Mouse (Mus musculus) intestine, embryonic 14.5 days (tissue): ENCODE measurements at regions not wholly inside any gene's neighbourhood (a gene's known extent, or its start where the extent isn't known, plus 50 kb on each side); places are given as distances from the start of the nearest gene placed in this dataset.

Experiments used
- ATAC-seq: fragments of 200-750 bp; cut with Nextera tagmentation; replicated peaks from 2 replicates; pipeline ENCODE4 v1.8.0; 2017; ENCODE audit warnings: low read depth, moderate number of reproducible peaks, moderate TSS enrichment, moderate library complexity; ENCODE audit not compliant: low FRiP score, low TSS enrichment
- DNase-seq: peaks from one replicate; pipeline ENCODE4 v3.0.0-alpha.2; 2018; ENCODE audit warnings: low spot score
- H3K27ac ChIP-seq: fragments of 300-500 bp; sonication (generic); 2 replicates; pipeline ENCODE4 v1.5.1; 2014; ENCODE audit warnings: low read depth, mild to moderate bottlenecking, control low read depth
- H3K27me3 ChIP-seq: fragments of 300-500 bp; sonication (generic); replicated peaks from 2 replicates; pipeline ENCODE4 v1.6.1; 2014; ENCODE audit warnings: low read length, control low read depth; ENCODE audit not compliant: control insufficient read depth, insufficient read depth
- H3K36me3 ChIP-seq: fragments of 300-500 bp; sonication (generic); 2 replicates; pipeline ENCODE4 v1.6.1; 2014; ENCODE audit warnings: low read length, control low read depth; ENCODE audit not compliant: control insufficient read depth, insufficient read depth
- H3K4me1 ChIP-seq: fragments of 300-500 bp; sonication (generic); replicated peaks from 2 replicates; pipeline ENCODE4 v1.6.1; 2014; ENCODE audit warnings: low read length, control low read depth, mixed read lengths; ENCODE audit not compliant: control insufficient read depth, insufficient read depth
- H3K4me2 ChIP-seq: fragments of 300-500 bp; sonication (generic); 2 replicates; pipeline ENCODE4 v1.6.1; 2014; ENCODE audit warnings: low read length
- H3K4me3 ChIP-seq: fragments of 300-500 bp; sonication (generic); 2 replicates; pipeline ENCODE4 v1.5.1; 2014; ENCODE audit warnings: low read depth, low read length, control low read depth, mixed read lengths
- H3K9ac ChIP-seq: fragments of 300-500 bp; sonication (generic); 2 replicates; pipeline ENCODE4 v1.6.1; 2014; ENCODE audit warnings: mild to moderate bottlenecking, low read length
- H3K9me3 ChIP-seq: fragments of 300-500 bp; sonication (generic); 2 replicates; pipeline ENCODE4 v1.6.1; 2016; ENCODE audit warnings: low read length, control low read depth; ENCODE audit not compliant: control insufficient read depth
- WGBS: fragments of 180-500 bp; shearing (Covaris S2); extraction: QIAGEN DNeasy Blood & Tissue Kit; methylation state at CpG from one replicate; pipeline ENCODE4 v1.1.7; 2014; 5-methylcytosine and 5-hydroxymethylcytosine counted together

GRCm38 (mm10) chr3:148614971-148615671 is 375.2 kb downstream of the Adgrl2 start:
- Histone ChIP-seq H3K36me3 (no peaks in the 10 kb centered on the region), H3K4me3 (no peak overlapping the region), H3K4me1 (no peaks in the 10 kb centered on the region), H3K4me2 (no peak overlapping the region), H3K27me3 (no peaks in the 10 kb centered on the region), H3K9me3 (no peaks in the 10 kb centered on the region), H3K9ac (no peak overlapping the region), H3K27ac (no peak overlapping the region)
- WGBS = 67% methylated on average over 9 of the region's 9 CpGs
- DNase-seq (no peak), ATAC-seq (no peak)

- H3K4me1 ChIP-seq = no peaks in the 10 kb centered on the region
- no peaks in the 10 kb centered on the region for H3K36me3 ChIP-seq
- H3K9me3 ChIP-seq = no peaks in the 10 kb centered on the region
- no peak overlapping the region for H3K9ac ChIP-seq
- DNase-seq (no peak), ATAC-seq (no peak)
- H3K27me3 ChIP-seq = no peaks in the 10 kb centered on the region
- no peak overlapping the region for H3K4me2 ChIP-seq
- no peak overlapping the region for H3K27ac ChIP-seq
- H3K4me3 ChIP-seq = no peak overlapping the region
- 66% methylated on average over 3 of the region's 3 CpGs for WGBS
Measured at GRCm38 (mm10) chr3:148613443-148613842, 376.9 kb downstream of the Adgrl2 start.

DNA sequence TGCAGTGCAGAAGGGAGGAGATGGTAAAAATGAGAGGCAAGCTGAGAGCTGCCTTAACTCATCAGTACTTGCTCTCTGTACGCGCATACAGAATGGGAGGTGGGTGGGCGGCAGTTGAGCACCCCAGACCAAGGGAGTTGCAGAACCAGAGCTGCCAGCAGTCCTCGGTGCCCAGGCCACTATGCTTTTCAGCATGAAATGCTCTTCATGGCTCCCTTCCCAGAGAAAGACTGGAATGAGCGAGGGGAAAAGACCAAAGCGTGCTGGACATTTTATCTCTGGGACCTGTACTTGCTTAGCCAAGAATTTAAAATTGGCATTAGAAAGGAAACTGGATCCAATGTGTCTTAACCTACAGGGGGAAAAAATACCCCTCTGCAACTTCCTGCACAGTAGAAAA is 387.1 kb downstream of the Adgrl2 start:
- H3K4me3 ChIP-seq = no peak overlapping the region
- ATAC-seq = no peak

DNA sequence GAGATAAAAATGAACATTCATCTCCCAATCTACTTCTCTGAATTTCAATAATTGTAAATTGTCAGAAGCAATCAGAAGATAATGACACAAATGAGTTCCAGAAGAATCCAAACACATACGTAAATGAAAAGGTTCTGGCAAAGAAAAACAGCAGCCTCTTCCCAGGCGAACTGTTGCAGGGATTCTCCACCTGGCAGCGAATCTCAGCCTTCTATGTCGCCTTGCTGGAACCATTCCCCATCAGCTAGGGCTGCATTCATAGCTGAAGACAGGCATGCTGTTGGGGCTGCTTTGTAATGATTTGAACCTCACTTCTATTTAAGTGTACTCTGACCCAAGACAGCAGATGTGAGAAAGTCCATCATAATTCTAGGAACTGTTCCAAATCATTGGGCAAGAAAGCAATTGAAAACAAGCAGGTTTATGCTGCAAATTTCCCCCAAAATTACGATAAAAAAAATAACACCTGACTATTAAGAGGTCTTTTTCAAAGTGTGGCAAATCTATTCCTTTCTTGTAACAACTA is 387.6 kb downstream of the Adgrl2 start:
- H3K4me2 ChIP-seq = no peak overlapping the region

More for the DNA sequence above, 387.1 kb downstream of the Adgrl2 start:
- Histone ChIP-seq H3K36me3 (no peaks in the 10 kb centered on the region), H3K4me1 (no peaks in the 10 kb centered on the region), H3K9ac (no peak overlapping the region), H3K4me2 (no peak overlapping the region), H3K27ac (no peak overlapping the region), H3K9me3 (no peaks in the 10 kb centered on the region), H3K27me3 (no peaks in the 10 kb centered on the region)
- DNase-seq = no peak
- WGBS = 85% methylated on average over 6 of the region's 6 CpGs

DNA sequence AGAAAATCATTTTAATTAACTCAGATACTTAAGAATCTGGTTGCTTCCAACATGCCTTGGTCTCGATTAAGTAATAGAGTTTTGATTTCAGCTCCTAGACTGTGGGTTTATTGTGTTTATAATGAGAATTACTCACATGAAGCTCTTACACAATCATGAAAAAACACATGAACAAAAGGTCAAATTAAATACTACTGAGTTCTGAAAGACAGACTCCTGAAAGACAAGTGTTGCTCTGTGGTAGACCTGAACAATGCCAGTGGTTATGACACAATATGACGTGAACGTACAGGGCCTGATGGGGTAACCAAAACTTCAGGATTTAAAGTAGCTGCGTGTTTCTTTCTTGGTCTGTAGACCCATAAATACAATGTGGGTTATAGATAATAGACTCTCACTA is 394.8 kb downstream of the Adgrl2 start:
- no peak overlapping the region for H3K9ac ChIP-seq
- H3K36me3 ChIP-seq = no peaks in the 10 kb centered on the region
- no peak overlapping the region for H3K27ac ChIP-seq
- WGBS = 89% methylated on average over 4 of the region's 4 CpGs
- no peak overlapping the region for H3K4me3 ChIP-seq
- H3K4me2 ChIP-seq = no peak overlapping the region
- no peaks in the 10 kb centered on the region for H3K9me3 ChIP-seq
- DNase-seq = no peak
- ATAC-seq = no peak
- no peaks in the 10 kb centered on the region for H3K4me1 ChIP-seq
- H3K27me3 ChIP-seq = no peaks in the 10 kb centered on the region

More for the DNA sequence above, 387.6 kb downstream of the Adgrl2 start:
- H3K4me3 ChIP-seq = no peak overlapping the region
- WGBS = 76% methylated on average over 5 of the region's 5 CpGs
- no peaks in the 10 kb centered on the region for H3K36me3 ChIP-seq
- no peaks in the 10 kb centered on the region for H3K9me3 ChIP-seq
- DNase-seq (no peak), ATAC-seq (no peak)
- H3K4me1 ChIP-seq = no peaks in the 10 kb centered on the region
- no peak overlapping the region for H3K9ac ChIP-seq
- no peaks in the 10 kb centered on the region for H3K27me3 ChIP-seq
- no peak overlapping the region for H3K27ac ChIP-seq

GRCm38 (mm10) chr3:148589556-148589955 is 400.8 kb downstream of the Adgrl2 start:
- H3K9me3 ChIP-seq = no peaks in the 10 kb centered on the region
- H3K27me3 ChIP-seq = no peaks in the 10 kb centered on the region
- no peaks in the 10 kb centered on the region for H3K36me3 ChIP-seq
- no peaks in the 10 kb centered on the region for H3K4me1 ChIP-seq
- DNase-seq (no peak), ATAC-seq (no peak)
- H3K4me3 ChIP-seq = no peak overlapping the region
- no peak overlapping the region for H3K27ac ChIP-seq
- H3K4me2 ChIP-seq = no peak overlapping the region
- no peak overlapping the region for H3K9ac ChIP-seq
- 49% methylated on average over 2 of the region's 2 CpGs for WGBS

DNA sequence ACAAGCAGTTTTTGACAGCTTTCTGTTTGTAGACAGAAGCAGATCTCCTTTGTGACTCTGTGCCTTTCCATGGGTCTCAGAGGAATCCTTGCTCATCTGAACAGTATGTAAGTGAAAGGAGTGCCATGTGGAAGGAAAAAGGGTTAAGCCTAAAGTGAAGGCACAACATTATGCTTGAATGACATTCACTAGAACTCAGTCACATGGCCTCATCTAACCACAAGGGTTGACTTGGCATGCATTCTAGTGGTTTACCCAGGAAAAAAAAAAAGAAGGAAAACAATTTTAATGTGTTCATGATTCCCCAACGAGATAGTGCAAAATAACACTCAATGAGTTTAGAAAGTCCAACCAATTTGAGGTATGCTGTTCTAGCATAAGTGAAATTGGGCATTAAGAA is 414.6 kb downstream of the Adgrl2 start:
- DNase-seq = no peak
- H3K9ac ChIP-seq = no peak overlapping the region
- H3K27ac ChIP-seq = no peak overlapping the region
- ATAC-seq = no peak
- H3K9me3 ChIP-seq = no peaks in the 10 kb centered on the region
- no peak overlapping the region for H3K4me3 ChIP-seq
- H3K4me1 ChIP-seq = no peaks in the 10 kb centered on the region
- H3K36me3 ChIP-seq = no peaks in the 10 kb centered on the region
- H3K27me3 ChIP-seq = no peaks in the 10 kb centered on the region
- WGBS = 74% methylated on average over 1 of the region's 1 CpGs
- H3K4me2 ChIP-seq = no peak overlapping the region

DNA sequence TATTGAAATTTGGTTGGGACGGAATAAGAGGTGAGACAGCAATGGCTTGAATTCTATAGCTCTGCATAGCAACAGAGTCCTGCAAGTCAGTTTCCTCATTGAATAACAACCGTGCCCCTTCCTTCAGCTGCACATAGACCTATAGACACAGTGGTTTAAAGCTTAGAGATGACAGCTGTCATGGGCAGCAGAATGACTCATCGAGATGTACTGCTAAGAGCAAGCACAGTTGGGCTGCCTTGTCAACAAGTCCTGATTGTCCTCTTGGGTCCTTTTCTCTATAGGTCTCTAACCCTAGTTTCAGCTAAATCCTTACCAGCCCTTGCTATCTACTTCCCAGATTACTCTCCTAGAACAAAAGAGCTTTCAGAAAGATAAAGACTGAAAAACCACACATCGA is 417.9 kb downstream of the Adgrl2 start:
- no peak for ATAC-seq
- Histone ChIP-seq H3K36me3 (no peaks in the 10 kb centered on the region), H3K9ac (no peak overlapping the region), H3K9me3 (no peaks in the 10 kb centered on the region), H3K4me3 (no peak overlapping the region), H3K4me2 (no peak overlapping the region), H3K27ac (no peak overlapping the region), H3K27me3 (no peaks in the 10 kb centered on the region), H3K4me1 (no peaks in the 10 kb centered on the region)
- DNase-seq = no peak
- 89% methylated on average over 4 of the region's 4 CpGs for WGBS

DNA sequence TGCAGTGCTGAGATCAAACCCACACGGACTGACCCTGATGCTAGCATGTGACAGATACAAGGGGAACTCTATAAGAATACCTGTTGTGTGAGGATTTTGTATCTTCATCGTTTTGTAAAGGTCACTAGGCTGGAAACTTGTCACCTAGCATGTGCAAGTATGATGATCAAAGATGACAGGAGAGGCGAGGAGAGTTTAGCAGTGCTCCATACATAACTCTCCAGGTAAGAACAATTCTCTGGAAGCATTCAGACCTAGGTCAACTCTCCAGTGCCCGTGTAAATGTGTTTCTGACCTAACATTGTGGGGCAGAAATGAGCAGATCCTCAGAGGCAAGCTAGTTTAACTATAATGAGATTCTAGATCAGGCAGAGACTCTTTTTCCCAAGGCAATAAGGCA is 425.6 kb downstream of the Adgrl2 start:
- no peaks in the 10 kb centered on the region for H3K27me3 ChIP-seq
- no peaks in the 10 kb centered on the region for H3K9me3 ChIP-seq
- DNase-seq (no peak), ATAC-seq (no peak)
- WGBS = 78% methylated on average over 4 of the region's 4 CpGs
- no peak overlapping the region for H3K27ac ChIP-seq
- H3K4me1 ChIP-seq = no peaks in the 10 kb centered on the region
- H3K4me2 ChIP-seq = no peak overlapping the region
- H3K4me3 ChIP-seq = no peak overlapping the region
- H3K36me3 ChIP-seq = no peaks in the 10 kb centered on the region
- H3K9ac ChIP-seq = no peak overlapping the region
